In genomic region chr4:100886743-100887416, GRCm38 (mm10) we compare ENCODE assay signal across 9 mouse cellular contexts.
DNase-seq lines count a peak whose midpoint lies in the region; ATAC-seq and TF ChIP-seq lines count a peak whose summit lies in the region.
"Had no signal": no experiment of that assay in that cellular context is flagged by ENCODE, and none has a peak within 500 bp of the region (broad histone marks: within the 10 kb centered on the region; RNA-seq: fewer than 3 reads in every experiment).

No protein-coding gene starts in this region.

- no peak overlapping the region for H3K4me3 ChIP-seq in hindbrain, embryonic 12.5 days
- H3K4me3 ChIP-seq in liver, postnatal 0 days (ENCODE audit: low read depth, low read length), result no peak overlapping the region
- no peak overlapping the region for H3K4me3 ChIP-seq in stomach, postnatal 0 days (ENCODE audit: low read depth, low read length)

- no peaks in the 10 kb centered on the region for H3K27me3 ChIP-seq in hindbrain, embryonic 12.5 days
- H3K27me3 ChIP-seq in liver, postnatal 0 days (ENCODE audit: insufficient read depth, low read length), result no peaks in the 10 kb centered on the region
- H3K27me3 ChIP-seq in stomach, postnatal 0 days (ENCODE audit: control insufficient read depth, insufficient read depth, low read length), result no peaks in the 10 kb centered on the region

- no peaks in the 10 kb centered on the region for H3K36me3 ChIP-seq in hindbrain, embryonic 12.5 days
- H3K36me3 ChIP-seq in liver, postnatal 0 days (replicated peaks; ENCODE audit: insufficient read depth, low read length), result no peaks in the 10 kb centered on the region
- no peaks in the 10 kb centered on the region for H3K36me3 ChIP-seq in stomach, postnatal 0 days (ENCODE audit: control insufficient read depth, insufficient read depth, low read length)

- TF ChIP-seq CTCF in liver, postnatal 0 days (IDR thresholded peaks at IDR 0.05; ENCODE audit: low read depth), result no peak
- no peak for TF ChIP-seq CTCF in stomach, postnatal 0 days (IDR thresholded peaks at IDR 0.05; ENCODE audit: low read depth)

- ATAC-seq in hindbrain, embryonic 12.5 days (ENCODE audit: low FRiP score), result peak; percentile 36; the same call in 1 of the 2 replicates
- ATAC-seq in liver, postnatal 0 days, result peak; percentile 53
- no peak for ATAC-seq in stomach, postnatal 0 days (ENCODE audit: low FRiP score, low TSS enrichment)

- H3K9me3 ChIP-seq in hindbrain, embryonic 12.5 days (replicated peaks), result no peaks in the 10 kb centered on the region
- no peaks in the 10 kb centered on the region for H3K9me3 ChIP-seq in liver, postnatal 0 days (ENCODE audit: low read length)
- no peaks in the 10 kb centered on the region for H3K9me3 ChIP-seq in stomach, postnatal 0 days (ENCODE audit: control insufficient read depth, low read length)

- WGBS in hindbrain, embryonic 12.5 days, result 68% methylated on average over 8 of the region's 8 CpGs
- 36% methylated on average over 8 of the region's 8 CpGs for WGBS in liver, postnatal 0 days (ENCODE audit: insufficient replicate concordance)
- WGBS in stomach, postnatal 0 days, result 66% methylated on average over 8 of the region's 8 CpGs

- H3K4me1 ChIP-seq in hindbrain, embryonic 12.5 days, result peaks cover 44% of the 10 kb centered on the region
- 0 out of 2 replicates have a peak, but pooled peaks cover 5% of the 10 kb centered on the region for H3K4me1 ChIP-seq in liver, postnatal 0 days (ENCODE audit: insufficient read depth)
- H3K4me1 ChIP-seq in stomach, postnatal 0 days (replicated peaks; ENCODE audit: control insufficient read depth, insufficient read depth), result peaks cover 8% of the 10 kb centered on the region; the same call in 1 of the 2 replicates

- H3K27ac ChIP-seq in hindbrain, embryonic 12.5 days, result peak overlapping the region; percentile 65
- peak overlapping the region; percentile 40; the same call in 1 of the 2 replicates for H3K27ac ChIP-seq in liver, postnatal 0 days (ENCODE audit: low read depth)
- H3K27ac ChIP-seq in stomach, postnatal 0 days (replicated peaks), result peak overlapping the region; percentile 88

- peak; percentile 13 for DNase-seq in retina, embryonic 14.5 days (ENCODE audit: low spot score)
- no peak for DNase-seq in retina, postnatal 1 day
- peak; percentile 22 for DNase-seq in liver, postnatal 0 days
- no peak for DNase-seq in stomach, postnatal 0 days (ENCODE audit: low spot score)
- DNase-seq in layer of hippocampus, postnatal 36 days, result no peak
- DNase-seq in urinary bladder, postnatal 4 days (ENCODE audit: low spot score in 2 of 2), result no peak
- DNase-seq in adrenal gland, postnatal 14 days, result no peak
- DNase-seq: kidney, adult 18-20 months had no signal

- TF ChIP-seq EP300 in liver, postnatal 0 days (IDR thresholded peaks at IDR 0.05; ENCODE audit: low read depth), result no peak
- no peak for TF ChIP-seq EP300 in stomach, postnatal 0 days (optimal IDR thresholded peaks at IDR 0.05)

- H3K9ac ChIP-seq in hindbrain, embryonic 12.5 days, result no peak overlapping the region
- no peak overlapping the region for H3K9ac ChIP-seq in liver, postnatal 0 days (replicated peaks)
- H3K9ac ChIP-seq in stomach, postnatal 0 days (ENCODE audit: low read length), result no peak overlapping the region; the same call in 1 of the 2 replicates

- H3K4me2 ChIP-seq in hindbrain, embryonic 12.5 days (replicated peaks), result no peak overlapping the region
- H3K4me2 ChIP-seq in liver, postnatal 0 days (ENCODE audit: low read depth, low read length), result no peak overlapping the region
- H3K4me2 ChIP-seq in stomach, postnatal 0 days (replicated peaks; ENCODE audit: low read depth), result no peak overlapping the region

Comparison
In these comparisons a context has a peak if more than half of its experiments do, and no peak if none do; other contexts are left out.
1. DNase-seq: peak in retina, embryonic 14.5 days (single experiment) and liver, postnatal 0 days (single experiment); none in retina, postnatal 1 day (single experiment), stomach, postnatal 0 days (single experiment), layer of hippocampus, postnatal 36 days (0 of 2), urinary bladder, postnatal 4 days (0 of 2) and adrenal gland, postnatal 14 days (single experiment).
2. Peak in every context shown above with its lines, with median percentiles within 50 percentile points of each other: H3K27ac ChIP-seq.